Mouse (Mus musculus): ENCODE data around the gene Samd10. TPM values are rescaled to one million over a fixed set of nuclear protein-coding genes. Genes with fewer than 3 reads are reported as not detected.

The Samd10 gene
- polyA plus RNA-seq, 1 experiment from 2014 or later, result 97.4 TPM

DNA sequence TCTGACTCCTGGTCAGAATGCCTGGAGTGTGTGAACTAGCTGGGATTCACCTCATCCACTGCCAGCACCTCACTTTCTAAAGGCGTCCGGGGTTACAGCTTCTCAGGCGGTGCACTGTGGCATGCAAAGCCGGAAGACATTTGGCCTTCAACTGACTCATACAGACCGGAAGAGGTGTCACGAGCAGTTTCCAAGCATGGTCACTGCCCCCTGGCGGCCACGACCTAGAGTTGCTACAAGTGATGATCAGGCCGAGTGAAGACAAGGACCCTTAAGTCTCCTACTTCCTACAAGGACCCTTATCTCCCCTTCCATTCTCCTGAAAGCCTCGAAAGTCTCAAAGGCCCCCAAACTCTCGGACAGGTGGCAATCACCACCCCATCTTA lies 18.0 kb downstream of the Samd10 start:
- peak overlapping the region; percentile 88 for H3K9ac ChIP-seq
- no peaks in the 10 kb centered on the region for H3K9me3 ChIP-seq (replicated peaks)
- H3K4me3 ChIP-seq, result peak overlapping the region; percentile 75
- H3K4me2 ChIP-seq (replicated peaks), result peak overlapping the region; percentile 94
- peak overlapping the region; percentile 93 for H3K27ac ChIP-seq
- under 1% methylated on average over 11 of the region's 11 CpGs for WGBS
- H3K27me3 ChIP-seq, result no peaks in the 10 kb centered on the region
- H3K4me1 ChIP-seq, result peaks cover 22% of the 10 kb centered on the region
- peak; percentile 67 for ATAC-seq (ENCODE audit: low FRiP score)
- H3K36me3 ChIP-seq, result peaks cover 27% of the 10 kb centered on the region

- no peak overlapping the region; the same call in 1 of the 2 replicates for H3K27ac ChIP-seq
- H3K36me3 ChIP-seq, result peaks cover 19% of the 10 kb centered on the region
- peaks cover 22% of the 10 kb centered on the region for H3K4me1 ChIP-seq
- ATAC-seq (ENCODE audit: low FRiP score), result no peak
- 79% methylated on average over 5 of the region's 5 CpGs for WGBS
- no peaks in the 10 kb centered on the region for H3K9me3 ChIP-seq (replicated peaks)
- H3K27me3 ChIP-seq, result no peaks in the 10 kb centered on the region
- H3K9ac ChIP-seq, result peak overlapping the region; percentile 88
- H3K4me2 ChIP-seq (replicated peaks), result peak overlapping the region; percentile 94
- H3K4me3 ChIP-seq, result peak overlapping the region; percentile 75
Observed at GRCm38 (mm10) chr2:181580131-181580772, 18.8 kb downstream of the Samd10 start.

DNA sequence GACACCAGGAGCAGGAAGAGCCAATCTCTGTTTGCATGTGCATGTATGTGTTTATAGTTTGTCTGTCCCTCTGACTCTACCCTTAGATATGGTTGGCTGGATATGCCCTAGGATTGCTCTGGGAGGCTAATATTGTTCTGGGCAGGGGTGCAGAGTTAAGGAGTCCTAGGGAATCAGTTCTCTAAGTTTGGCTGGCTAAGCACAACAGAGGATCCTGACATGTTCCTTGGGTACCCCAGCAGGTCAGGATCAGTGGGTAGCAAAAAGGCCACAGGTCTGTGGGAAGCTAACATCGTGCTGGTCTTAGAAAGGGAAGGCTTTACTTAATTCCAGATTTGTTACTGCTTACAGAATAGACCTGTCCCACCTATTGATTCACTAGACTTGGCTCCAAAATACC lies 19.3 kb downstream of the Samd10 start:
- H3K9ac ChIP-seq, result 0 out of 2 replicates have a peak overlapping the region, but pooled peaks have one; percentile 25
- no peak overlapping the region for H3K4me3 ChIP-seq

GRCm38 (mm10) chr2:181578790-181579618 lies 20.0 kb downstream of the Samd10 start:
- Histone ChIP-seq H3K4me3 (no peak overlapping the region), H3K9ac (0 out of 2 replicates have a peak overlapping the region, but pooled peaks have one; percentile 25), H3K27me3 (no peaks in the 10 kb centered on the region), H3K4me2 (replicated peaks) (no peak overlapping the region), H3K27ac (no peak overlapping the region), H3K4me1 (peaks cover 22% of the 10 kb centered on the region), H3K36me3 (peaks cover 11% of the 10 kb centered on the region), H3K9me3 (replicated peaks) (no peaks in the 10 kb centered on the region)
- no peak for ATAC-seq (ENCODE audit: low FRiP score)
- 78% methylated on average over 5 of the region's 5 CpGs for WGBS

More for the DNA sequence above, 19.3 kb downstream of the Samd10 start:
- no peak overlapping the region for H3K4me2 ChIP-seq (replicated peaks)
- H3K27me3 ChIP-seq, result no peaks in the 10 kb centered on the region
- ATAC-seq (ENCODE audit: low FRiP score), result no peak
- H3K4me1 ChIP-seq, result peaks cover 22% of the 10 kb centered on the region
- 82% methylated on average over 1 of the region's 1 CpGs for WGBS
- no peaks in the 10 kb centered on the region for H3K9me3 ChIP-seq (replicated peaks)
- peaks cover 13% of the 10 kb centered on the region for H3K36me3 ChIP-seq
- no peak overlapping the region for H3K27ac ChIP-seq

DNA sequence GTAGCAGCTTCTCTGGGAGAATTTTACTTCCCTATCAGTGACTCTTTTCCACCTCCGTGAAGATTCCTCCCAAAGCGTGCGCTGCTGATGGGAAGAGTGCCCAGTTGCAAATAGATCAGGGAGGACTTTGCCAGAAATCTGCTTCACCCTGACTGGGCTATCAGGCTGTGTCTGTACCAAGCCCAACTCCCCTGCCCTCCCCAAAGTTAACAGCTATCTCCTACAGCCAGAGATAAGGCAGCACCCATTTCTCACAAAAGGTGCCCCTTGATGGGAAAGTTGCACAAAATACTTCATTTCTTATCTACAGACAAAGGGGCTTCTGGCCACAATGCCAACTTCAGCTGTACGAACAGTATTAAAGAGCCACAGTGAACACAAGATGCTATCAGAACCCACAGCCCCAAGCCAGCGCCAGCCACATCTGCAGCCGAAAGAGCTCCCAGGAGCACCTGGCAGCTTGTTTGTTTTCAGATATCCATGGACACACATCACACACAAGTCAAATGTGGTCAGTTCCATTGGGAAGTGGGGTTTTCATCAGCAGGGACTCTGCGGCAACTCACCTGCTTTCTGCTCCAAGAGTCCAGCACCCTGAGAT lies 20.9 kb downstream of the Samd10 start:
- Histone ChIP-seq H3K4me1 (peaks cover 22% of the 10 kb centered on the region), H3K27ac (no peak overlapping the region), H3K9ac (no peak overlapping the region), H3K9me3 (replicated peaks) (no peaks in the 10 kb centered on the region), H3K36me3 (peaks cover 12% of the 10 kb centered on the region), H3K27me3 (no peaks in the 10 kb centered on the region), H3K4me3 (no peak overlapping the region), H3K4me2 (replicated peaks) (no peak overlapping the region)
- ATAC-seq (ENCODE audit: low FRiP score), result no peak
- 87% methylated on average over 7 of the region's 7 CpGs for WGBS

DNA sequence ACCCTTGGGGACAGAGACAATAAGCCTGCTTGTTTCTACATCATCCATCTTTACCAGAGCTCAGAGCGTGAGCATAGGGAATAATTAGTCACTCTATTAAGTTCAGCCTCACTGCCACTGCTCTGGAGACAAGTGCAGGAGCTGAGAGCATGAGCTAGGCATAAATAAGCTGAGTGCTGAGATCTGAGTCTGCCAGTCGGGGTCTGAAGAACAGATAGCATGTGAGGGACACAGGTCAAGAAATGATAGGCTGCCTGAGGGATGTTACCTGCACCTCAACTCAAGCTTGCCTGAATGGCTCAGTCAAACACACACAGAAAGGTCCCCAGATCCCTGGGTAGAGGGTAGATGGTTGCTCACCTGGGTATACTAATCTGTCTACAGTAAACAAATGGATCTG lies 21.9 kb downstream of the Samd10 start:
- H3K27ac ChIP-seq, result 0 out of 2 replicates have a peak overlapping the region, but pooled peaks have one; percentile 30
- H3K4me3 ChIP-seq, result no peak overlapping the region
- H3K27me3 ChIP-seq, result no peaks in the 10 kb centered on the region
- no peaks in the 10 kb centered on the region for H3K9me3 ChIP-seq (replicated peaks)
- H3K36me3 ChIP-seq, result peaks cover 21% of the 10 kb centered on the region
- H3K4me2 ChIP-seq (replicated peaks), result no peak overlapping the region
- no peak for ATAC-seq (ENCODE audit: low FRiP score)
- peaks cover 22% of the 10 kb centered on the region for H3K4me1 ChIP-seq
- 65% methylated on average over 2 of the region's 2 CpGs for WGBS
- H3K9ac ChIP-seq, result no peak overlapping the region

- WGBS, result 93% methylated on average over 2 of the region's 2 CpGs
- Histone ChIP-seq H3K4me3 (no peak overlapping the region), H3K9ac (no peak overlapping the region), H3K27ac (no peak overlapping the region), H3K27me3 (no peaks in the 10 kb centered on the region), H3K9me3 (replicated peaks) (no peaks in the 10 kb centered on the region), H3K4me1 (peaks cover 22% of the 10 kb centered on the region), H3K4me2 (replicated peaks) (no peak overlapping the region), H3K36me3 (peaks cover 24% of the 10 kb centered on the region)
- no peak for ATAC-seq (ENCODE audit: low FRiP score)
Observed at GRCm38 (mm10) chr2:181576613-181577012, 22.4 kb downstream of the Samd10 start.

GRCm38 (mm10) chr2:181574921-181575545 lies 24.0 kb downstream of the Samd10 start:
- Histone ChIP-seq H3K4me1 (peaks cover 13% of the 10 kb centered on the region), H3K27me3 (no peaks in the 10 kb centered on the region), H3K4me3 (no peak overlapping the region), H3K36me3 (peaks cover 24% of the 10 kb centered on the region), H3K9me3 (replicated peaks) (no peaks in the 10 kb centered on the region), H3K27ac (no peak overlapping the region), H3K4me2 (replicated peaks) (no peak overlapping the region), H3K9ac (no peak overlapping the region)
- ATAC-seq (ENCODE audit: low FRiP score), result no peak
- WGBS, result 94% methylated on average over 7 of the region's 7 CpGs

DNA sequence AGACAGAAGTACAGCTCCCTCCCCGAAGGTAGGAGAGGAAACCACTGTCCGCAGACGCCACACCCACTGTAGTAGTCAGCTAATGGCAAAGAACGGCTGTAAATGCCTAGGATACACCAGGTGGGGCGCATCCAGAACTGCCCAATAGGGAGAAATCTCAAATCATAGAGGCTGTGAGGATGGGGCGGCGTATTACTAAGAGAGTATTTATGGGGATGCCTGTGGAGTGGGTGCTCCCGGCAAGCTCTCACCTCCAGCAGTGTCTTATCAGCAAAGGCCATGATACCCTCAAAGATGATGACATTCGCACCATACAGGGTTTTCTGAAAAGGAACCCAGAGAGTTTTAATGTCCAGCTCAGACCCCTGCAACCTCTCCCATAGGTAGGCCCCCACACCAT lies 25.1 kb downstream of the Samd10 start:
- no peak overlapping the region for H3K4me3 ChIP-seq

DNA sequence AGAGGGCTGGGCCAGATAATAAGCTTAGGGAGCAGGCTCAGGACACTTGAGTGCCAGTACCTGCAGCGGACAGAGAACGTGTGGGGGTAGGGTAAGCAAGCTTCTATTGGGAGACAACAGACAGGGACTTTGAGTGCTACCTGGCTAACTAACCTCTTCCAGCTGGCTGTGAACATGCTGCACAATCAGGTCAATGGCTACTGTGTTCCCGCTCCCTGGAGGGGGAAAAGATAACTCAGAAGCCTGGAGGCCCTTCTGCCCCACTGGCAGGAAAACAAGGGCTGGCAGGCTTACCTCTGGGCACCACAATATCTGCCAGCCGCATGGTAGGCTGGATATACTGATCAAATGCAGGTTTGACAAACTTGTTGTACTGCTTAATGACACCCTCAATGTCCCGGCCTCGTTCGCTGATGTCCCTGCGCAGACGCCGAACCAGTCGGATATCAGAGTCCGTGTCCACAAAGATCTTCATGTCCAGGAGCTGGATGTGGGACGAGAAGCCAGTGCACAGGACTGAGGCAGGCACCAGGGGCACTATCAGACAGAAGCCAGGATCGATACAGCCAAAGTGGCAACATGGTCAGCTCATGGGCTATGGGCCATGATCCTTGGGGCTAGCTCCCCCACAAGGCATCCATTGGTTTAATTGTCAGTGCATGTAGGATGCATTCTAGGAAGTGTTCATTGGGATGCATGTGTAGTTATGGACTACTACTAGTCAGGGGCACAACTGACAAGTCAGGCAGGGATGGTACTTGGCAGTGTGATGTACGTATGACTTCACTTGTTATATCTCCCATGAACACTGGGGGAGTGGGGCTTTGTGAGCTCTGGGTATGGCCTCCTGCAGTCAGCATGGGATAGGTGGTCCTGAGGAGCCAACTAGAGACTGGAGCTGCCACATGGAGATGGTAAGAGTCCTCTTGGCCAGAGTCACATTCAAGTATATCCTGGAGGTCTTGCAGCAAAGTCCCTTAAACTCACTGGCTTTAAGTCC lies 25.8 kb downstream of the Samd10 start:
- Histone ChIP-seq H3K9ac (no peak overlapping the region), H3K27me3 (no peaks in the 10 kb centered on the region), H3K9me3 (replicated peaks) (no peaks in the 10 kb centered on the region), H3K4me3 (no peak overlapping the region), H3K36me3 (peaks cover 29% of the 10 kb centered on the region), H3K4me2 (replicated peaks) (no peak overlapping the region), H3K4me1 (peaks cover 8% of the 10 kb centered on the region), H3K27ac (no peak overlapping the region)
- no peak for ATAC-seq (ENCODE audit: low FRiP score)
- WGBS, result 94% methylated on average over 15 of the region's 15 CpGs

More for the DNA sequence above, 25.1 kb downstream of the Samd10 start:
- ATAC-seq (ENCODE audit: low FRiP score), result no peak
- Histone ChIP-seq H3K27ac (no peak overlapping the region), H3K9me3 (replicated peaks) (no peaks in the 10 kb centered on the region), H3K36me3 (peaks cover 29% of the 10 kb centered on the region), H3K27me3 (no peaks in the 10 kb centered on the region), H3K9ac (no peak overlapping the region), H3K4me2 (replicated peaks) (no peak overlapping the region), H3K4me1 (peaks cover 12% of the 10 kb centered on the region)
- 92% methylated on average over 9 of the region's 9 CpGs for WGBS

- no peak overlapping the region for H3K4me3 ChIP-seq
- peaks cover 2% of the 10 kb centered on the region for H3K4me1 ChIP-seq
- no peaks in the 10 kb centered on the region for H3K9me3 ChIP-seq (replicated peaks)
- peaks cover 29% of the 10 kb centered on the region for H3K36me3 ChIP-seq
- H3K27me3 ChIP-seq, result no peaks in the 10 kb centered on the region
- ATAC-seq (ENCODE audit: low FRiP score), result no peak
- H3K9ac ChIP-seq, result no peak overlapping the region
- 92% methylated on average over 11 of the region's 11 CpGs for WGBS
- no peak overlapping the region for H3K27ac ChIP-seq
- H3K4me2 ChIP-seq (replicated peaks), result no peak overlapping the region
Observed at GRCm38 (mm10) chr2:181571941-181572670, 26.9 kb downstream of the Samd10 start.
